Mouse (Mus musculus) olfactory bulb, adult 2 months (tissue): ENCODE results near the gene Apopt1. TPM values are rescaled to one million over a fixed set of nuclear protein-coding genes. Genes with fewer than 3 reads are reported as not detected.

Source experiments
- H3K27ac ChIP-seq: fragments of 200-500 bp; 2 replicates; pipeline ENCODE4 v1.5.1; 2012; ENCODE audit warnings: low read depth, low read length; ENCODE audit not compliant: insufficient read depth
- H3K4me1 ChIP-seq: fragments of 200-500 bp; 2 replicates; pipeline ENCODE4 v1.6.1; 2012; ENCODE audit warnings: low read length; ENCODE audit not compliant: control insufficient read depth, insufficient read depth
- H3K4me3 ChIP-seq: fragments of 200-500 bp; 2 replicates; pipeline ENCODE4 v1.5.1; 2012; ENCODE audit warnings: mild to moderate bottlenecking, low read depth, low read length, moderate library complexity; ENCODE audit not compliant: insufficient read depth
- CTCF ChIP-seq: fragments of 200-500 bp; IDR thresholded peaks from 2 replicates; pipeline ENCODE4 v1.5.1; 2012; ENCODE audit warnings: low read depth, mild to moderate bottlenecking, low read length, moderate library complexity; ENCODE audit not compliant: insufficient read depth
- POLR2A ChIP-seq: fragments of 200-500 bp; IDR thresholded peaks from 2 replicates; pipeline ENCODE4 v1.6.1; 2012; ENCODE audit warnings: mild to moderate bottlenecking, low read depth, low read length, moderate library complexity; ENCODE audit not compliant: insufficient read depth
- WGBS: fragments of 180-500 bp; shearing (Covaris S2); methylation state at CpG from one replicate; pipeline ENCODE4 v1.1.7; 2018; 5-methylcytosine and 5-hydroxymethylcytosine counted together
- polyA plus RNA-seq: library from polyadenylated mRNA; stranded (reverse); fragments of >200 nt; gene quantifications from 2 replicates; pipeline ENCODE4 v1.2.4, GENCODE M21; 2012; ENCODE audit warnings: low replicate concordance; ENCODE audit not compliant: missing spikeins, insufficient read depth, insufficient read length

The Apopt1 gene
- polyA plus RNA-seq, 1 experiment, result not detected

GRCm38 (mm10) chr12:111800459-111801183, 87.6 kb downstream of the Apopt1 start:
- H3K4me1 ChIP-seq, result peaks cover 3% of the 10 kb centered on the region; the same call in 1 of the 2 replicates
- 69% methylated on average over 10 of the region's 10 CpGs for WGBS
- H3K27ac ChIP-seq, result no peak overlapping the region
- no peak for TF ChIP-seq CTCF
- TF ChIP-seq POLR2A, result no peak
- no peak overlapping the region for H3K4me3 ChIP-seq

- H3K27ac ChIP-seq, result no peak overlapping the region
- no peak overlapping the region for H3K4me3 ChIP-seq
- H3K4me1 ChIP-seq, result peaks cover 3% of the 10 kb centered on the region; the same call in 1 of the 2 replicates
- 88% methylated on average over 5 of the region's 5 CpGs for WGBS
- TF ChIP-seq CTCF (no peak; the same call in 1 of the 2 replicates), POLR2A (no peak)
These were observed 90.5 kb downstream of the Apopt1 start for GRCm38 (mm10) chr12:111803538-111803937.

Other genes with a start within 250 kb of the Apopt1 start
- not detected in 2 replicates for gene Gm266, start 227.4 kb upstream of the Apopt1 start, polyA plus RNA-seq
- gene Eif5, start 175.2 kb upstream of the Apopt1 start, polyA plus RNA-seq, result 214 TPM in 1 of 2 replicates, not detected in the other
- 214 TPM in 1 of 2 replicates, not detected in the other for gene Mark3, start 138.7 kb upstream of the Apopt1 start, polyA plus RNA-seq
- gene Ckb, start 40.9 kb upstream of the Apopt1 start, polyA plus RNA-seq, result 210 and 316 TPM in 2 replicates
- not detected in 2 replicates for gene Trmt61a, start 35.2 kb upstream of the Apopt1 start, polyA plus RNA-seq
- gene Bag5, start within 50 bp of the Apopt1 start, polyA plus RNA-seq, result not detected in 2 replicates
- gene Klc1, start 45.6 kb downstream of the Apopt1 start, polyA plus RNA-seq, result 135 and 1,741 TPM in 2 replicates
- gene Xrcc3, start 100.6 kb downstream of the Apopt1 start, polyA plus RNA-seq, result not detected in 2 replicates
- not detected in 2 replicates for gene Zfyve21, start 100.9 kb downstream of the Apopt1 start, polyA plus RNA-seq
- gene Ppp1r13b, start 194.8 kb downstream of the Apopt1 start, polyA plus RNA-seq, result not detected in 2 replicates